In the genomic region with DNA sequence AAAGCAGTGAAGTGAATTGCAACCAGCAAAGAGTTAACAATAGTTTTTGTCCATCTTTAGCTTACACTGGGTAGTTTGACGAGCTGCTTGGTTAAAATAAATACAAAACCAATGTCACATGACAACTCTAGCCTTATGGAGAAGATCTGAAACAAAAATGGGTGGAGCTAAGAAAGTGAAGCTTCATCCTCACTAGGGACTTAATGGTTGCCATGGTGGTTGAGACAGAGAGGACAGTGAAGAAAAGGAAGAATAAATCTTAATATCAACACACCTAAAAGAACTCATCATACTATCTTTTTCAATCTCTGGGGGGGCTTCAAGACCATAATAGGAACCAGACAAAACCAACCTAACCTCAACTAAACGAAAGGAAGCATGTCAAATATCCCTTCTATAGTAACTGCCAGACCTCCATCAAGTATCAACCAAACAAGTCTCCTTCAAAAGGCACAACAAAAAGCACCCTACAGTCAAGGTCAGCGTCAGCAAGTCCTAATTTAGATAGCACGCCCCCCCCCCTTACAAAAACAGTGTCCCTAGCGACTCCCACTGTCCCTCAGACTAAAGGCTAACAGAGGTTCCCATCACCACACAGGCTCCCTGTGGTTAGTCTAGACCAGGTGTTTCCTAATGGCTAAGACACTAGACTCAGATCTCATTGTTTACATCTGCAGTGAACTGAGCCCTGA, we compare ENCODE assay signal across 8 mouse cellular contexts. TPM values are rescaled to one million over a fixed set of nuclear protein-coding genes. Genes with fewer than 3 reads are reported as not detected.
A peak's percentile ranks its signal among the peaks of the same experiment; 100 is the strongest.
DNase-seq lines count a peak whose midpoint lies in the region; ATAC-seq and TF ChIP-seq lines count a peak whose summit lies in the region.

No protein-coding gene starts in this region.

- ATAC-seq in embryonic facial prominence, embryonic 12.5 days (ENCODE audit: insufficient number of reproducible peaks, insufficient read depth, low FRiP score, low TSS enrichment): no peak
- ATAC-seq in limb, embryonic 14.5 days (ENCODE audit: low FRiP score, low read depth): no peak

- WGBS in embryonic facial prominence, embryonic 12.5 days: 0% methylated on average over 5 of the region's 5 CpGs
- 0% methylated on average over 5 of the region's 5 CpGs for WGBS in limb, embryonic 14.5 days

- peak overlapping the region; percentile 79 for H3K4me3 ChIP-seq in embryonic facial prominence, embryonic 12.5 days
- H3K4me3 ChIP-seq in limb, embryonic 14.5 days (replicated peaks; ENCODE audit: low read length): peak overlapping the region; percentile 100

- no peaks in the 10 kb centered on the region for H3K9me3 ChIP-seq in embryonic facial prominence, embryonic 12.5 days
- no peaks in the 10 kb centered on the region for H3K9me3 ChIP-seq in limb, embryonic 14.5 days (ENCODE audit: control insufficient read depth, low read length)

- peak overlapping the region; percentile 94 for H3K4me2 ChIP-seq in embryonic facial prominence, embryonic 12.5 days (replicated peaks)
- H3K4me2 ChIP-seq in limb, embryonic 14.5 days (replicated peaks; ENCODE audit: low read depth, low read length, severe bottlenecking): peak overlapping the region; percentile 97

- H3K36me3 ChIP-seq in embryonic facial prominence, embryonic 12.5 days: peaks cover 57% of the 10 kb centered on the region
- H3K36me3 ChIP-seq in limb, embryonic 14.5 days (ENCODE audit: control insufficient read depth, insufficient read depth, low read length): peaks cover 65% of the 10 kb centered on the region

- peaks cover 24% of the 10 kb centered on the region for H3K4me1 ChIP-seq in embryonic facial prominence, embryonic 12.5 days
- peaks cover 19% of the 10 kb centered on the region for H3K4me1 ChIP-seq in limb, embryonic 14.5 days (ENCODE audit: control insufficient read depth, insufficient read depth, low read length)

- peak overlapping the region; percentile 91 for H3K9ac ChIP-seq in embryonic facial prominence, embryonic 12.5 days
- H3K9ac ChIP-seq in limb, embryonic 14.5 days (ENCODE audit: low read depth, low read length, severe bottlenecking): peak overlapping the region; percentile 97

- no peaks in the 10 kb centered on the region for H3K27me3 ChIP-seq in embryonic facial prominence, embryonic 12.5 days
- no peaks in the 10 kb centered on the region for H3K27me3 ChIP-seq in limb, embryonic 14.5 days (ENCODE audit: control insufficient read depth, insufficient read depth, low read length)

- peak; percentile 51 for DNase-seq in cerebellum, adult 9-11 months
- no peak for DNase-seq in cerebellum, adult 18-20 months
- DNase-seq in 3134 (ENCODE audit: extremely low read depth, insufficient read length, low spot score): peak; percentile 47
- no peak for DNase-seq in limb, embryonic 14.5 days (ENCODE audit: low spot score)
- DNase-seq in urinary bladder, postnatal 4 days (ENCODE audit: low spot score in 2 of 2): no peak
- DNase-seq in gastrocnemius, adult 8-10 months (ENCODE audit: low spot score in 2 of 2): no peak
- no peak for DNase-seq in gastrocnemius, postnatal 36 days

- intact Hi-C loops in gastrocnemius, postnatal 36 days (cut with DNase I): loop anchor here (10.0 kb wide), 2 partner anchors 1037 to 1127 kb away; a partner anchor contains a TSS

- no peak for TF ChIP-seq POLR2A in limb, embryonic 14.5 days (IDR thresholded peaks at IDR 0.05; ENCODE audit: borderline replicate concordance, extremely low read depth, insufficient read depth, insufficient read length)

- no peak overlapping the region for H3K27ac ChIP-seq in embryonic facial prominence, embryonic 12.5 days
- H3K27ac ChIP-seq in limb, embryonic 14.5 days (replicated peaks; ENCODE audit: low read depth, low read length): no peak overlapping the region

RNA-seq across cellular contexts. Expression of a gene that starts 1.8 kb away (rescaled TPM):
- 12.3 and 16.7 TPM in 2 replicates for polyA plus RNA-seq in embryonic facial prominence, embryonic 12.5 days (2016; fragmentation: Nextera tagmentation; extraction: Ambion mirVana)
- polyA plus RNA-seq in limb, embryonic 14.5 days (2012; rRNA removed): 13.1 and 20.2 TPM in 2 replicates
- 16.8 and 19.0 TPM in 2 replicates for polyA plus RNA-seq in limb, embryonic 14.5 days (2014; fragmentation: Nextera tagmentation; extraction: Ambion mirVana)
- 1 to 10 TPM; 3.0 to 4.6 (median 4.0) TPM for total RNA-seq in gastrocnemius, adult 8-10 months (2022)
- 1 to 10 TPM; 3.6 to 4.9 TPM for total RNA-seq in gastrocnemius, postnatal 36 days (2021)

RNA-seq across cellular contexts. Expression of a gene that starts 4.9 kb away (rescaled TPM):
- 119 and 131 TPM in 2 replicates for polyA plus RNA-seq in embryonic facial prominence, embryonic 12.5 days (2016; fragmentation: Nextera tagmentation; extraction: Ambion mirVana)
- polyA plus RNA-seq in limb, embryonic 14.5 days (2012; rRNA removed): 197 and 217 TPM in 2 replicates
- 121 and 141 TPM in 2 replicates for polyA plus RNA-seq in limb, embryonic 14.5 days (2014; fragmentation: Nextera tagmentation; extraction: Ambion mirVana)
- 10 to 100 TPM; 67.9 to 73.8 (median 69.8) TPM for total RNA-seq in gastrocnemius, adult 8-10 months (2022)
- 10 to 100 TPM; 63.2 to 74.1 TPM for total RNA-seq in gastrocnemius, postnatal 36 days (2021)

RNA-seq across cellular contexts. Expression of a gene that starts 25.4 kb away (rescaled TPM):
- polyA plus RNA-seq in embryonic facial prominence, embryonic 12.5 days (2016; fragmentation: Nextera tagmentation; extraction: Ambion mirVana): 0.43 and 0.48 TPM in 2 replicates
- polyA plus RNA-seq in limb, embryonic 14.5 days (2012; rRNA removed): 1.0 and 1.7 TPM in 2 replicates
- 0.70 and 0.85 TPM in 2 replicates for polyA plus RNA-seq in limb, embryonic 14.5 days (2014; fragmentation: Nextera tagmentation; extraction: Ambion mirVana)
- total RNA-seq in gastrocnemius, adult 8-10 months (2022): not detected
- not detected for total RNA-seq in gastrocnemius, postnatal 36 days (2021)

RNA-seq across cellular contexts. Expression of a gene that starts 25.5 kb away (rescaled TPM):
- polyA plus RNA-seq in embryonic facial prominence, embryonic 12.5 days (2016; fragmentation: Nextera tagmentation; extraction: Ambion mirVana): 0.19 and 0.42 TPM in 2 replicates
- 0.31 and 0.54 TPM in 2 replicates for polyA plus RNA-seq in limb, embryonic 14.5 days (2012; rRNA removed)
- polyA plus RNA-seq in limb, embryonic 14.5 days (2014; fragmentation: Nextera tagmentation; extraction: Ambion mirVana): 0.23 and 0.36 TPM in 2 replicates
- total RNA-seq in gastrocnemius, adult 8-10 months (2022): under 1 TPM in 2 of 4 experiments, not detected in 2; 0.40 to 0.61 TPM
- under 1 TPM; 0.35 to 0.48 TPM for total RNA-seq in gastrocnemius, postnatal 36 days (2021)

RNA-seq across cellular contexts. Expression of a gene that starts 35.3 kb away (rescaled TPM):
- 2.0 and 2.4 TPM in 2 replicates for polyA plus RNA-seq in embryonic facial prominence, embryonic 12.5 days (2016; fragmentation: Nextera tagmentation; extraction: Ambion mirVana)
- polyA plus RNA-seq in limb, embryonic 14.5 days (2012; rRNA removed): 4.2 and 6.9 TPM in 2 replicates
- polyA plus RNA-seq in limb, embryonic 14.5 days (2014; fragmentation: Nextera tagmentation; extraction: Ambion mirVana): 2.4 and 2.7 TPM in 2 replicates
- under 1 TPM in 2 of 4 experiments, not detected in 2; 0.19 to 0.81 TPM for total RNA-seq in gastrocnemius, adult 8-10 months (2022)
- 1 to 10 TPM in 1 of 2 experiments, under 1 TPM in 1; 0.71 to 1.2 TPM for total RNA-seq in gastrocnemius, postnatal 36 days (2021)

Comparison
In these comparisons a context has a peak if more than half of its experiments do, and no peak if none do; other contexts are left out.
1. DNase-seq: peak in cerebellum, adult 9-11 months (single experiment) and 3134 (single experiment); none in cerebellum, adult 18-20 months (0 of 2), limb, embryonic 14.5 days (single experiment), urinary bladder, postnatal 4 days (0 of 2), gastrocnemius, adult 8-10 months (0 of 2) and gastrocnemius, postnatal 36 days (0 of 2).